Comparison of ENCODE assay signal across 8 mouse cellular contexts in genomic region chr17:71986456-71986855, GRCm38 (mm10).
DNase-seq lines count a peak whose midpoint lies in the region; ATAC-seq and TF ChIP-seq lines count a peak whose summit lies in the region.
"Had no signal": no experiment of that assay in that cellular context is flagged by ENCODE, and none has a peak within 500 bp of the region (broad histone marks: within the 10 kb centered on the region; RNA-seq: fewer than 3 reads in every experiment).

No protein-coding gene starts in this region.

- DNase-seq in lung, postnatal 10 days = peak; percentile 32
- DNase-seq in lung, adult 18-20 months = no peak
- DNase-seq in kidney, adult 8-10 months = peak; percentile 27 to 40
- DNase-seq in thymus, adult 2 months = peak; percentile 34
- DNase-seq in gastrocnemius, postnatal 25 days = no peak
- DNase-seq in frontal cortex, adult 2 months (ENCODE audit: extremely low spot score in 1 of 2, low spot score in 1 of 2) = no peak

- H3K27ac ChIP-seq in thymus, adult 2 months (ENCODE audit: control insufficient read depth, insufficient read depth, low read length) = peak overlapping the region; percentile 75; the same call in 1 of the 2 replicates
- H3K27ac ChIP-seq: lung, embryonic 15.5 days had no signal

- H3K4me1 ChIP-seq in thymus, adult 2 months (replicated peaks; ENCODE audit: control insufficient read depth, insufficient read depth, low read length) = peaks cover 9% of the 10 kb centered on the region

- 12% methylated on average over 9 of the region's 9 CpGs for WGBS in thymus, adult 2 months

- TF ChIP-seq CTCF in thymus, adult 2 months (IDR thresholded peaks at IDR 0.05; ENCODE audit: borderline replicate concordance, control insufficient read depth, extremely low read depth, insufficient read depth, low read length, poor library complexity) = no peak

- no peak for TF ChIP-seq POLR2A in thymus, adult 2 months (IDR thresholded peaks at IDR 0.05; ENCODE audit: control insufficient read depth, extremely low read depth, insufficient read depth, low read length, poor library complexity)

- peak; percentile 96 for ATAC-seq in common myeloid progenitor, adult 5-6 weeks (replicated peaks; ENCODE audit: low read depth, poor library complexity, severe bottlenecking)

- H3K4me3 ChIP-seq in thymus, adult 2 months (ENCODE audit: control insufficient read depth, insufficient read depth, low read length) = peak overlapping the region; percentile 1; the same call in 1 of the 2 replicates
- H3K4me3 ChIP-seq: lung, embryonic 15.5 days had no signal

- H3K27me3 ChIP-seq in thymus, adult 2 months (ENCODE audit: control insufficient read depth, insufficient read depth, low read length) = no peaks in the 10 kb centered on the region

- no peaks in the 10 kb centered on the region for H3K36me3 ChIP-seq in thymus, adult 2 months (ENCODE audit: control insufficient read depth, insufficient read depth, low read length)
- H3K36me3 ChIP-seq: lung, embryonic 15.5 days had no signal

Comparison
In these comparisons a context has a peak if more than half of its experiments do, and no peak if none do; other contexts are left out.
1. DNase-seq: peak in lung, postnatal 10 days (single experiment), kidney, adult 8-10 months (2 of 2) and thymus, adult 2 months (single experiment); none in lung, adult 18-20 months (0 of 2), gastrocnemius, postnatal 25 days (single experiment) and frontal cortex, adult 2 months (0 of 2).